Mouse (Mus musculus): ENCODE results near the gene Aff2. TPM values are rescaled to one million over a fixed set of nuclear protein-coding genes. Genes with fewer than 3 reads are reported as not detected.

The Aff2 gene
- polyA plus RNA-seq, 1 experiment from 2014 or later = 17.0 TPM

GRCm38 (mm10) chrX:69801890-69802439 is 441.9 kb downstream of the Aff2 start:
- Histone ChIP-seq H3K9ac (no peak overlapping the region), H3K27me3 (no peaks in the 10 kb centered on the region), H3K27ac (no peak overlapping the region), H3K4me3 (replicated peaks) (no peak overlapping the region), H3K4me2 (no peak overlapping the region), H3K36me3 (replicated peaks) (no peaks in the 10 kb centered on the region), H3K9me3 (no peaks in the 10 kb centered on the region), H3K4me1 (no peaks in the 10 kb centered on the region)
- WGBS = 67% methylated on average over 2 of the region's 2 CpGs
- no peak for ATAC-seq (ENCODE audit: low FRiP score)

GRCm38 (mm10) chrX:69802481-69802880 is 442.4 kb downstream of the Aff2 start:
- Histone ChIP-seq H3K9me3 (no peaks in the 10 kb centered on the region), H3K4me3 (replicated peaks) (no peak overlapping the region), H3K4me2 (no peak overlapping the region), H3K36me3 (replicated peaks) (no peaks in the 10 kb centered on the region), H3K27me3 (no peaks in the 10 kb centered on the region), H3K4me1 (no peaks in the 10 kb centered on the region), H3K9ac (no peak overlapping the region), H3K27ac (no peak overlapping the region)
- ATAC-seq (ENCODE audit: low FRiP score) = no peak
- WGBS = 89% methylated on average over 3 of the region's 3 CpGs

GRCm38 (mm10) chrX:69811798-69812197 is 451.7 kb downstream of the Aff2 start:
- no peaks in the 10 kb centered on the region for H3K9me3 ChIP-seq
- no peaks in the 10 kb centered on the region for H3K4me1 ChIP-seq
- ATAC-seq (ENCODE audit: low FRiP score) = no peak
- no peak overlapping the region for H3K4me2 ChIP-seq
- H3K4me3 ChIP-seq (replicated peaks) = no peak overlapping the region
- H3K9ac ChIP-seq = no peak overlapping the region
- H3K36me3 ChIP-seq (replicated peaks) = no peaks in the 10 kb centered on the region
- no peaks in the 10 kb centered on the region for H3K27me3 ChIP-seq
- no peak overlapping the region for H3K27ac ChIP-seq
- WGBS = 69% methylated on average over 4 of the region's 4 CpGs

GRCm38 (mm10) chrX:69815054-69815453 is 455.0 kb downstream of the Aff2 start:
- no peak for ATAC-seq (ENCODE audit: low FRiP score)
- Histone ChIP-seq H3K9ac (no peak overlapping the region), H3K27me3 (no peaks in the 10 kb centered on the region), H3K9me3 (no peaks in the 10 kb centered on the region), H3K4me2 (no peak overlapping the region), H3K27ac (no peak overlapping the region), H3K4me3 (replicated peaks) (no peak overlapping the region), H3K36me3 (replicated peaks) (no peaks in the 10 kb centered on the region), H3K4me1 (no peaks in the 10 kb centered on the region)
- WGBS = 79% methylated on average over 2 of the region's 2 CpGs

GRCm38 (mm10) chrX:69817679-69818078 is 457.6 kb downstream of the Aff2 start:
- Histone ChIP-seq H3K4me2 (no peak overlapping the region), H3K4me1 (no peaks in the 10 kb centered on the region), H3K27ac (no peak overlapping the region), H3K9ac (no peak overlapping the region), H3K36me3 (replicated peaks) (no peaks in the 10 kb centered on the region), H3K9me3 (no peaks in the 10 kb centered on the region), H3K4me3 (replicated peaks) (no peak overlapping the region), H3K27me3 (no peaks in the 10 kb centered on the region)
- 80% methylated on average over 3 of the region's 3 CpGs for WGBS
- ATAC-seq (ENCODE audit: low FRiP score) = no peak

GRCm38 (mm10) chrX:69818188-69818587 is 458.1 kb downstream of the Aff2 start:
- no peak for ATAC-seq (ENCODE audit: low FRiP score)
- Histone ChIP-seq H3K9ac (no peak overlapping the region), H3K4me2 (no peak overlapping the region), H3K36me3 (replicated peaks) (no peaks in the 10 kb centered on the region), H3K27me3 (no peaks in the 10 kb centered on the region), H3K27ac (no peak overlapping the region), H3K4me3 (replicated peaks) (no peak overlapping the region), H3K4me1 (no peaks in the 10 kb centered on the region), H3K9me3 (no peaks in the 10 kb centered on the region)
- 56% methylated on average over 5 of the region's 5 CpGs for WGBS

- Histone ChIP-seq H3K27me3 (no peaks in the 10 kb centered on the region), H3K36me3 (replicated peaks) (no peaks in the 10 kb centered on the region), H3K4me3 (replicated peaks) (no peak overlapping the region), H3K4me2 (no peak overlapping the region), H3K9me3 (no peaks in the 10 kb centered on the region), H3K9ac (no peak overlapping the region), H3K27ac (no peak overlapping the region), H3K4me1 (no peaks in the 10 kb centered on the region)
- WGBS = 90% methylated on average over 5 of the region's 5 CpGs
- no peak for ATAC-seq (ENCODE audit: low FRiP score)
These were observed 507.5 kb downstream of the Aff2 start for GRCm38 (mm10) chrX:69867601-69868000.

- no peak overlapping the region for H3K4me3 ChIP-seq (replicated peaks)
- no peaks in the 10 kb centered on the region for H3K9me3 ChIP-seq
- ATAC-seq (ENCODE audit: low FRiP score) = no peak
- H3K4me2 ChIP-seq = no peak overlapping the region
- H3K4me1 ChIP-seq = no peaks in the 10 kb centered on the region
- no peaks in the 10 kb centered on the region for H3K36me3 ChIP-seq (replicated peaks)
- no peaks in the 10 kb centered on the region for H3K27me3 ChIP-seq
- no peak overlapping the region for H3K9ac ChIP-seq
- WGBS = 72% methylated on average over 3 of the region's 3 CpGs
- H3K27ac ChIP-seq = no peak overlapping the region
These were observed 531.6 kb downstream of the Aff2 start for GRCm38 (mm10) chrX:69891713-69892112.

All from forebrain, embryonic 12.5 days (tissue).